Mouse (Mus musculus): ENCODE measurements around the gene Tceal5.

- no peak for TF ChIP-seq CTCF (IDR thresholded peaks at IDR 0.05; ENCODE audit: insufficient read depth, low read depth, low read length)
- no peak for TF ChIP-seq POLR2A (IDR thresholded peaks at IDR 0.05; ENCODE audit: insufficient read depth, low read depth, low read length)
Measured at GRCm38 (mm10) chrX:136203257-136203656, 419 bp downstream of the Tceal5 start.
